In the genomic region with DNA sequence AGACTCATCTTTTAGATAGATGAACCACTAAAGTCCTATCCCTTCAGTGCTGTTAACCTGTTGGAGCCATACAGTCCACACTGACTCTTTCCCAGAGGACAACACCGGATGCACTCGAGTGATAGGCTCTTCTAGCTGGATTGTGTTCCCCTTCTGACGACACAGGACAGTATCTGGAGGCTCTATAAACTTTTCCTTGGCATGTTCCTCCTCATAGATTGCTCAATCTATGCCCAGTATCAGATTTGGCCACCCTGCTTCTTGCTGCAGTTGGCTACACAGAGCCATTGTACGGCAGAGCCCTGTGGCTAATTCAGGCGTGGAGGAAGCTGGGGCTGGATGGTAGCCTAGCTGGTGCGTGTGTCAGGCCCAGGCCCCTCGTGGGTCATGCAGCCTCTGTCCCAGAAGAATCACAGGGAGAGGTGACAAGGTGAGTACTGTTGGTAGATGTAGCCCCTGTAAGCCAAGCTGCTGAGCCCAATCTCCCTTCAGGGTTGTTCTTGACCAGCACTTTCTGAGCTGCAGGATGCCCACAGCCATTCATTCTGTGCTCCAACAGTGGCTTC, we compare ENCODE assay signal across 9 mouse cellular contexts. TPM values are rescaled to one million over a fixed set of nuclear protein-coding genes. Genes with fewer than 3 reads are reported as not detected.
DNase-seq lines count a peak whose midpoint lies in the region; ATAC-seq lines count a peak whose summit lies in the region.
"Had no signal": no experiment of that assay in that cellular context is flagged by ENCODE, and none has a peak within 500 bp of the region (broad histone marks: within the 10 kb centered on the region; RNA-seq: fewer than 3 reads in every experiment).

No protein-coding gene starts in this region.

- no peak for ATAC-seq in liver, embryonic 11.5 days (replicated peaks; ENCODE audit: low FRiP score)
- ATAC-seq in inflammation-experienced regulatory T-cells, adult 6 months: no peak

- peak overlapping the region; percentile 89 for H3K27ac ChIP-seq in heart, embryonic 10.5 days
- H3K27ac ChIP-seq in liver, embryonic 11.5 days (ENCODE audit: low read depth, low read length): peak overlapping the region; percentile 85

- peaks cover 76% of the 10 kb centered on the region for H3K36me3 ChIP-seq in heart, embryonic 10.5 days
- peaks cover 53% of the 10 kb centered on the region for H3K36me3 ChIP-seq in liver, embryonic 11.5 days (ENCODE audit: control insufficient read depth, insufficient read depth, low read length)

- no peak for DNase-seq in heart, embryonic 10.5 days (ENCODE audit: low spot score)
- DNase-seq in heart, postnatal 14 days: no peak
- DNase-seq in 3T3-L1 (ENCODE audit: low read depth, low spot score): peak; percentile 14
- DNase-seq in fat pad, adult 2 months (ENCODE audit: extremely low read depth, low read depth, low spot score): peak; percentile 75
- DNase-seq in liver, embryonic 11.5 days (ENCODE audit: low spot score): no peak
- DNase-seq in thymus, postnatal 14 days: no peak
- DNase-seq in spleen, postnatal 14 days (ENCODE audit: low spot score in 2 of 2): no peak
- DNase-seq: thymus, postnatal 36 days had no signal

- peaks cover 28% of the 10 kb centered on the region for H3K4me1 ChIP-seq in heart, embryonic 10.5 days
- H3K4me1 ChIP-seq in liver, embryonic 11.5 days (replicated peaks; ENCODE audit: control insufficient read depth, insufficient read depth, low read length): peaks cover 26% of the 10 kb centered on the region

- H3K27me3 ChIP-seq in heart, embryonic 10.5 days (ENCODE audit: insufficient read depth, poor library complexity, severe bottlenecking): no peaks in the 10 kb centered on the region
- H3K27me3 ChIP-seq in liver, embryonic 11.5 days (replicated peaks; ENCODE audit: control insufficient read depth, insufficient read depth, low read length): no peaks in the 10 kb centered on the region

- peak overlapping the region; percentile 73; the same call in 1 of the 2 replicates for H3K4me3 ChIP-seq in heart, embryonic 10.5 days
- peak overlapping the region; percentile 71; the same call in 1 of the 2 replicates for H3K4me3 ChIP-seq in liver, embryonic 11.5 days (ENCODE audit: low read depth, low read length)

- intact Hi-C loops in heart, postnatal 14 days (cut with DNase I): loop anchor here (2.0 kb wide), 2 partner anchors 89 to 123 kb away; no protein-coding TSS in a partner anchor

- peak overlapping the region; percentile 86 for H3K4me2 ChIP-seq in liver, embryonic 11.5 days

- H3K9ac ChIP-seq in liver, embryonic 11.5 days (ENCODE audit: low read depth, low read length): peak overlapping the region; percentile 88; the same call in 1 of the 2 replicates

- 76% methylated on average over 7 of the region's 7 CpGs for WGBS in heart, embryonic 10.5 days
- WGBS in liver, embryonic 11.5 days: 77% methylated on average over 7 of the region's 7 CpGs

- H3K9me3 ChIP-seq in heart, embryonic 10.5 days: no peaks in the 10 kb centered on the region
- H3K9me3 ChIP-seq in liver, embryonic 11.5 days (ENCODE audit: control insufficient read depth, low read length): no peaks in the 10 kb centered on the region

RNA-seq across cellular contexts. Expression of a gene that starts 0.7 kb away (rescaled TPM):
- polyA plus RNA-seq in heart, embryonic 10.5 days (2016; fragmentation: Nextera tagmentation; extraction: Ambion mirVana): 84.7 and 105 TPM in 2 replicates
- total RNA-seq in heart, postnatal 14 days (2021): 10 to 100 TPM; 13.6 to 17.1 TPM
- polyA plus RNA-seq in liver, embryonic 11.5 days (2014; fragmentation: Nextera tagmentation; extraction: Ambion mirVana): 103 and 127 TPM in 2 replicates
- polyA plus RNA-seq in inflammation-experienced regulatory T-cells, adult 6 months (2017; shearing (Covaris generic)): 10 to 100 TPM; 49.8 to 63.6 (median 54.7) TPM

RNA-seq across cellular contexts. Expression of a gene that starts 22.3 kb away (rescaled TPM):
- polyA plus RNA-seq in heart, embryonic 10.5 days (2016; fragmentation: Nextera tagmentation; extraction: Ambion mirVana): 21.0 and 30.8 TPM in 2 replicates
- 10 to 100 TPM in 1 of 2 experiments, 1 to 10 TPM in 1; 9.9 to 10.1 TPM for total RNA-seq in heart, postnatal 14 days (2021)
- 42.6 and 43.4 TPM in 2 replicates for polyA plus RNA-seq in liver, embryonic 11.5 days (2014; fragmentation: Nextera tagmentation; extraction: Ambion mirVana)
- 10 to 100 TPM; 16.9 to 31.0 (median 26.0) TPM for polyA plus RNA-seq in inflammation-experienced regulatory T-cells, adult 6 months (2017; shearing (Covaris generic))

RNA-seq across cellular contexts. Expression of a gene that starts 22.5 kb away (rescaled TPM):
- polyA plus RNA-seq in heart, embryonic 10.5 days (2016; fragmentation: Nextera tagmentation; extraction: Ambion mirVana): 0.92 and 2.0 TPM in 2 replicates
- total RNA-seq in heart, postnatal 14 days (2021): 1 to 10 TPM in 1 of 2 experiments, under 1 TPM in 1; 0.78 to 2.4 TPM
- polyA plus RNA-seq in liver, embryonic 11.5 days (2014; fragmentation: Nextera tagmentation; extraction: Ambion mirVana): 1.7 and 1.9 TPM in 2 replicates
- polyA plus RNA-seq in inflammation-experienced regulatory T-cells, adult 6 months (2017; shearing (Covaris generic)): 10 to 100 TPM in 1 of 3 experiments, 1 to 10 TPM in 2; 2.9 to 14.0 (median 4.4) TPM

Comparison
In these comparisons a context has a peak if more than half of its experiments do, and no peak if none do; other contexts are left out.
1. DNase-seq: peak in 3T3-L1 (single experiment) and fat pad, adult 2 months (single experiment); none in heart, embryonic 10.5 days (single experiment), heart, postnatal 14 days (0 of 2), liver, embryonic 11.5 days (single experiment), thymus, postnatal 14 days (single experiment) and spleen, postnatal 14 days (0 of 2).